Mouse (Mus musculus): Measurements from ENCODE around the gene Fam8a1.

GRCm38 (mm10) chr13:46726288-46727037 lies 57.1 kb downstream of the Fam8a1 start:
- TF ChIP-seq CTCF (IDR thresholded peaks at IDR 0.05; ENCODE audit: borderline replicate concordance, insufficient read depth, low read length) (no peak), POLR2A (IDR thresholded peaks at IDR 0.05; ENCODE audit: low read depth, low read length) (0 out of 2 replicates have a peak, but pooled peaks have one; percentile 33)
